ENCODE assay signal across 9 mouse cellular contexts in the genomic region with DNA sequence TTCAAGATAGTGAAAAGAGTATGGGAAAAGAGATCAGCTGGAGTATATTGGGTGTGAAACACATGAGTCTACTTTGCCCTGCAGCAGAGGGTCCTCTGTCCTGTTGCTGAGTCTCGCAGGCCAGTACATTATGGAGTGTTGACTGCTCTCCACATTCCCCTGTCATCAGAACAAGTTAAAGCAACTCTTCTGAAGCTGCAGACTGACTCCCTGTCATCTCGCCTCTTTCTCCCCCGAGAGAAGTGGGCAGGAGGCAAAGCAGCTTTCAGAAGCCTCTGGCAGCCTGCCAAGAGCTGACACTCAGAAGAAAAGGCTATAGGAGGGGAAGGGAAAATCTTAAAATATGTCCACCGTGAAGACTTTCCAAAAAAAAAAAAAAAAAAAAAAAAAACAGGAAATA. TPM values are rescaled to one million over a fixed set of nuclear protein-coding genes. Genes with fewer than 3 reads are reported as not detected.
A peak's percentile ranks its signal among the peaks of the same experiment; 100 is the strongest.
DNase-seq lines count a peak whose midpoint lies in the region; ATAC-seq lines count a peak whose summit lies in the region.
"Had no signal": no experiment of that assay in that cellular context is flagged by ENCODE, and none has a peak within 500 bp of the region (broad histone marks: within the 10 kb centered on the region; RNA-seq: fewer than 3 reads in every experiment).

No protein-coding gene starts in this region.

- peaks cover 16% of the 10 kb centered on the region; the same call in 1 of the 2 replicates for H3K4me1 ChIP-seq in hindbrain, embryonic 14.5 days (replicated peaks; ENCODE audit: control insufficient read depth, insufficient read depth, low read length)
- peaks cover 4% of the 10 kb centered on the region for H3K4me1 ChIP-seq in neural tube, embryonic 12.5 days
- H3K4me1 ChIP-seq in liver, embryonic 12.5 days = no peaks in the 10 kb centered on the region

- DNase-seq in embryo, embryonic 10 days (ENCODE audit: low spot score) = peak; percentile 59
- no peak for DNase-seq in embryo, embryonic 9.5 days (ENCODE audit: extremely low spot score)
- peak; percentile 13 for DNase-seq in thymus, postnatal 4 days
- no peak for DNase-seq in thymus, postnatal 0 days (ENCODE audit: low spot score)
- peak; percentile 61 for DNase-seq in hindbrain, embryonic 14.5 days (ENCODE audit: low spot score)
- no peak for DNase-seq in left cerebral cortex, adult 9 months (ENCODE audit: low spot score in 2 of 2)

- 7% methylated on average over 4 of the region's 4 CpGs for WGBS in hindbrain, embryonic 14.5 days
- WGBS in neural tube, embryonic 12.5 days = 4% methylated on average over 4 of the region's 4 CpGs
- WGBS in liver, embryonic 12.5 days (ENCODE audit: insufficient replicate concordance) = 12% methylated on average over 4 of the region's 4 CpGs

- no peaks in the 10 kb centered on the region for H3K36me3 ChIP-seq in hindbrain, embryonic 14.5 days (replicated peaks; ENCODE audit: control insufficient read depth, insufficient read depth)
- no peaks in the 10 kb centered on the region for H3K36me3 ChIP-seq in neural tube, embryonic 12.5 days
- H3K36me3 ChIP-seq in liver, embryonic 12.5 days = no peaks in the 10 kb centered on the region
- H3K36me3 ChIP-seq: limb, embryonic 15.5 days had no signal

- no peak overlapping the region for H3K27ac ChIP-seq in hindbrain, embryonic 14.5 days
- H3K27ac ChIP-seq in neural tube, embryonic 12.5 days = no peak overlapping the region
- no peak overlapping the region for H3K27ac ChIP-seq in liver, embryonic 12.5 days
- H3K27ac ChIP-seq: limb, embryonic 15.5 days had no signal

- H3K9me3 ChIP-seq in hindbrain, embryonic 14.5 days (ENCODE audit: control insufficient read depth, low read length) = no peaks in the 10 kb centered on the region
- no peaks in the 10 kb centered on the region for H3K9me3 ChIP-seq in neural tube, embryonic 12.5 days
- no peaks in the 10 kb centered on the region for H3K9me3 ChIP-seq in liver, embryonic 12.5 days (replicated peaks)
- H3K9me3 ChIP-seq: limb, embryonic 15.5 days had no signal

- H3K27me3 ChIP-seq in hindbrain, embryonic 14.5 days (ENCODE audit: control insufficient read depth, insufficient read depth, low read length) = no peaks in the 10 kb centered on the region
- no peaks in the 10 kb centered on the region for H3K27me3 ChIP-seq in neural tube, embryonic 12.5 days (replicated peaks)
- peaks cover 8% of the 10 kb centered on the region; the same call in 1 of the 2 replicates for H3K27me3 ChIP-seq in liver, embryonic 12.5 days (replicated peaks)

- no peak for ATAC-seq in hindbrain, embryonic 14.5 days (ENCODE audit: low FRiP score)
- no peak for ATAC-seq in neural tube, embryonic 12.5 days (ENCODE audit: low FRiP score, low read depth)
- ATAC-seq in liver, embryonic 12.5 days = no peak

- peak overlapping the region; percentile 29 for H3K4me2 ChIP-seq in hindbrain, embryonic 14.5 days (replicated peaks)
- peak overlapping the region; percentile 49; the same call in 1 of the 2 replicates for H3K4me2 ChIP-seq in neural tube, embryonic 12.5 days (replicated peaks)
- H3K4me2 ChIP-seq in liver, embryonic 12.5 days = no peak overlapping the region
- H3K4me2 ChIP-seq: limb, embryonic 15.5 days had no signal

- no peak overlapping the region for H3K4me3 ChIP-seq in hindbrain, embryonic 14.5 days (replicated peaks; ENCODE audit: low read length)
- H3K4me3 ChIP-seq in neural tube, embryonic 12.5 days = no peak overlapping the region
- H3K4me3 ChIP-seq in liver, embryonic 12.5 days = no peak overlapping the region
- H3K4me3 ChIP-seq: limb, embryonic 15.5 days had no signal

- no peak overlapping the region for H3K9ac ChIP-seq in hindbrain, embryonic 14.5 days
- H3K9ac ChIP-seq in neural tube, embryonic 12.5 days = no peak overlapping the region
- H3K9ac ChIP-seq in liver, embryonic 12.5 days = no peak overlapping the region
- H3K9ac ChIP-seq: limb, embryonic 15.5 days had no signal

RNA-seq across cellular contexts. Expression of gene Sp5, which starts 31.7 kb away (rescaled TPM):
- not detected in 2 replicates for polyA plus RNA-seq in thymus, postnatal 0 days (2015; fragmentation: Nextera tagmentation; extraction: Ambion mirVana)
- 3.2 and 6.2 TPM in 2 replicates for polyA plus RNA-seq in hindbrain, embryonic 14.5 days (2014; fragmentation: Nextera tagmentation; extraction: Ambion mirVana)
- 3.9 and 5.2 TPM in 2 replicates for polyA plus RNA-seq in neural tube, embryonic 12.5 days (2016; fragmentation: Nextera tagmentation; extraction: Ambion mirVana)
- polyA plus RNA-seq in liver, embryonic 12.5 days (2016; fragmentation: Nextera tagmentation; extraction: Ambion mirVana) = 0.51 and 0.56 TPM in 2 replicates

Comparison
In these comparisons a context has a peak if more than half of its experiments do, and no peak if none do; other contexts are left out.
1. DNase-seq: peak in embryo, embryonic 10 days (single experiment), thymus, postnatal 4 days (single experiment) and hindbrain, embryonic 14.5 days (single experiment); none in embryo, embryonic 9.5 days (single experiment), thymus, postnatal 0 days (single experiment) and left cerebral cortex, adult 9 months (0 of 2).